Mouse (Mus musculus): ENCODE measurements at regions not wholly inside any gene's neighbourhood (a gene's known extent, or its start where the extent isn't known, plus 50 kb on each side); places are given as distances from the start of the nearest gene placed in this dataset.

- no peak overlapping the region for H3K9ac ChIP-seq (ENCODE audit: insufficient read depth, low read depth)
- dilution Hi-C loops (cut with MboI; ENCODE audit: extremely low pct_ligation_motif_present, extremely low pct_unique_long_range_greater_than_20kb, low sequenced_read_pairs), result no loop called here
- in situ Hi-C loops (cut with MboI; ENCODE audit: low pct_ligation_motif_present, low pct_unique_long_range_greater_than_20kb, low sequenced_read_pairs), result no loop called here
- peaks cover 69% of the 10 kb centered on the region for H3K9me3 ChIP-seq (replicated peaks; ENCODE audit: low read length)
- H3K4me3 ChIP-seq (replicated peaks in 1 of 3; ENCODE audit: low read depth in 2 of 3, low read length in 2 of 3, poor library complexity in 1 of 3), result no peak overlapping the region
- TF ChIP-seq NELFE (IDR thresholded peaks at IDR 0.05; ENCODE audit: low read depth, low read length) (no peak), RCOR1 (conservative IDR thresholded peaks at IDR 0.05; ENCODE audit: low read depth, low read length) (no peak), BHLHE40 (IDR thresholded peaks at IDR 0.05; ENCODE audit: low read depth, low read length) (no peak), ZKSCAN1 (IDR thresholded peaks at IDR 0.05; ENCODE audit: borderline replicate concordance, low read depth, low read length) (no peak), E2F4 (IDR thresholded peaks at IDR 0.05; ENCODE audit: insufficient replicate concordance, low read depth, low read length) (no peak), PAX5 (IDR thresholded peaks at IDR 0.05; ENCODE audit: low read length) (no peak), KAT2A (IDR thresholded peaks at IDR 0.05; ENCODE audit: insufficient replicate concordance, low read length) (no peak), SMC3 (IDR thresholded peaks at IDR 0.05; ENCODE audit: low read depth, low read length) (no peak), ETS1 (conservative IDR thresholded peaks at IDR 0.05; ENCODE audit: low read depth, low read length) (no peak), HCFC1 (IDR thresholded peaks at IDR 0.05; ENCODE audit: low read depth, low read length) (no peak), UBTF (IDR thresholded peaks at IDR 0.05; ENCODE audit: low read depth, low read length) (no peak), CHD2 (IDR thresholded peaks at IDR 0.05; ENCODE audit: low read length) (no peak), MAX (IDR thresholded peaks at IDR 0.05; ENCODE audit: low read length) (no peak), POLR2A (IDR thresholded peaks at IDR 0.05; ENCODE audit: low read depth, low read length) (no peak), EP300 (IDR thresholded peaks at IDR 0.05; ENCODE audit: low read length) (no peak), IRF4 (IDR thresholded peaks at IDR 0.05; ENCODE audit: low read depth, low read length) (no peak), JUND (conservative IDR thresholded peaks at IDR 0.05; ENCODE audit: low read depth, low read length) (no peak), TCF12 (IDR thresholded peaks at IDR 0.05; ENCODE audit: low read depth, low read length) (no peak), JUN (IDR thresholded peaks at IDR 0.05; ENCODE audit: insufficient read depth, low read depth, low read length) (no peak), CHD1 (IDR thresholded peaks at IDR 0.05; ENCODE audit: low read depth, low read length) (no peak)
- no peaks in the 10 kb centered on the region for H3K27me3 ChIP-seq (replicated peaks)
- DNase-seq (ENCODE audit: extremely low read depth), result no peak
- H3K4me2 ChIP-seq (ENCODE audit: insufficient read depth, low read depth, poor library complexity, severe bottlenecking), result no peak overlapping the region
- H3K79me2 ChIP-seq (replicated peaks; ENCODE audit: control insufficient read depth, extremely low read depth, insufficient read depth, poor library complexity, severe bottlenecking), result no peaks in the 10 kb centered on the region
- no peaks in the 10 kb centered on the region for H3K4me1 ChIP-seq (ENCODE audit: control insufficient read depth in 1 of 2, insufficient read depth in 2 of 2)
- H3K36me3 ChIP-seq (replicated peaks in 1 of 2; ENCODE audit: control insufficient read depth in 1 of 2, insufficient read depth in 1 of 2, low read length in 1 of 2), result no peaks in the 10 kb centered on the region
- no peak overlapping the region for H3K27ac ChIP-seq (ENCODE audit: insufficient read depth, low read depth)
Observed at GRCm38 (mm10) chr3:27777751-27778150, 66.6 kb upstream of the Fndc3b start.

- H3K4me1 ChIP-seq (ENCODE audit: control insufficient read depth in 1 of 2, insufficient read depth in 2 of 2), result no peaks in the 10 kb centered on the region
- no peak overlapping the region for H3K9ac ChIP-seq (ENCODE audit: insufficient read depth, low read depth)
- no peaks in the 10 kb centered on the region for H3K36me3 ChIP-seq (replicated peaks in 1 of 2; ENCODE audit: control insufficient read depth in 1 of 2, insufficient read depth in 1 of 2, low read length in 1 of 2)
- no peaks in the 10 kb centered on the region for H3K27me3 ChIP-seq (replicated peaks)
- no peak overlapping the region for H3K4me2 ChIP-seq (ENCODE audit: insufficient read depth, low read depth, poor library complexity, severe bottlenecking)
- in situ Hi-C loops (cut with MboI; ENCODE audit: low pct_ligation_motif_present, low pct_unique_long_range_greater_than_20kb, low sequenced_read_pairs), result no loop called here
- TF ChIP-seq TCF12 (IDR thresholded peaks at IDR 0.05; ENCODE audit: low read depth, low read length) (no peak), HCFC1 (IDR thresholded peaks at IDR 0.05; ENCODE audit: low read depth, low read length) (no peak), ZMIZ1 (IDR thresholded peaks at IDR 0.05; ENCODE audit: low read depth, low read length) (no peak), NELFE (IDR thresholded peaks at IDR 0.05; ENCODE audit: low read depth, low read length) (no peak), IRF4 (IDR thresholded peaks at IDR 0.05; ENCODE audit: low read depth, low read length) (no peak), USF2 (conservative IDR thresholded peaks at IDR 0.05; ENCODE audit: low read depth, low read length) (no peak), ELF1 (IDR thresholded peaks at IDR 0.05; ENCODE audit: low read depth, low read length) (no peak), USF1 (IDR thresholded peaks at IDR 0.05; ENCODE audit: low read depth, low read length) (no peak), CTCF (conservative IDR thresholded peaks at IDR 0.05 in 1 of 2, IDR thresholded peaks at IDR 0.05 in 1 of 2; ENCODE audit: low read depth in 2 of 2, low read length in 2 of 2) (no peak)
- no peak overlapping the region for H3K4me3 ChIP-seq (replicated peaks in 1 of 3; ENCODE audit: low read depth in 2 of 3, low read length in 2 of 3, poor library complexity in 1 of 3)
- no peak overlapping the region for H3K27ac ChIP-seq (ENCODE audit: insufficient read depth, low read depth)
- dilution Hi-C loops (cut with MboI; ENCODE audit: extremely low pct_ligation_motif_present, extremely low pct_unique_long_range_greater_than_20kb, low sequenced_read_pairs), result no loop called here
- no peaks in the 10 kb centered on the region for H3K79me2 ChIP-seq (replicated peaks; ENCODE audit: control insufficient read depth, extremely low read depth, insufficient read depth, poor library complexity, severe bottlenecking)
- no peak for DNase-seq (ENCODE audit: extremely low read depth)
- H3K9me3 ChIP-seq (replicated peaks; ENCODE audit: low read length), result peaks cover 57% of the 10 kb centered on the region
Observed at GRCm38 (mm10) chr3:27773176-27773575, 62.1 kb upstream of the Fndc3b start.
